Mouse (Mus musculus): ENCODE measurements at regions not wholly inside any gene's neighbourhood (a gene's known extent, or its start where the extent isn't known, plus 50 kb on each side); places are given as distances from the start of the nearest gene placed in this dataset.

GRCm38 (mm10) chr13:115679591-115679990, 577.8 kb upstream of the Itga1 start:
- no peak for TF ChIP-seq POLR2A (IDR thresholded peaks at IDR 0.05; ENCODE audit: borderline replicate concordance, insufficient read depth, low read length)
- TF ChIP-seq CTCF (IDR thresholded peaks at IDR 0.05; ENCODE audit: borderline replicate concordance, insufficient read depth, low read depth, low read length) = no peak

All from cerebellum, adult 2 months (tissue).